Mouse (Mus musculus): Measurements from ENCODE around the gene Cox7b.

- TF ChIP-seq POLR2A (IDR thresholded peaks at IDR 0.05; ENCODE audit: low read depth, low read length) (no peak), HCFC1 (IDR thresholded peaks at IDR 0.05; ENCODE audit: low read depth, low read length) (no peak), RCOR1 (conservative IDR thresholded peaks at IDR 0.05; ENCODE audit: low read depth, low read length) (no peak), CTCF (conservative IDR thresholded peaks at IDR 0.05 in 1 of 2, IDR thresholded peaks at IDR 0.05 in 1 of 2; ENCODE audit: low read depth in 2 of 2, low read length in 2 of 2) (no peak), USF1 (IDR thresholded peaks at IDR 0.05; ENCODE audit: low read depth, low read length) (no peak)
These were observed 1.6 kb downstream of the Cox7b start for GRCm38 (mm10) chrX:106017102-106017501.
